In genomic region chr10:66998770-66999169, GRCm38 (mm10) we compare ENCODE assay signal across 26 mouse cellular contexts.
A peak's percentile ranks its signal among the peaks of the same experiment; 100 is the strongest.
DNase-seq lines count a peak whose midpoint lies in the region; ATAC-seq lines count a peak whose summit lies in the region.
"Had no signal": no experiment of that assay in that cellular context is flagged by ENCODE, and none has a peak within 500 bp of the region (broad histone marks: within the 10 kb centered on the region; RNA-seq: fewer than 3 reads in every experiment).

No protein-coding gene starts in this region.

- intact Hi-C loops in heart, postnatal 10 days (cut with DNase I), result no loop called here

- H3K27me3 ChIP-seq in splenic B cell, adult 2 months (ENCODE audit: control insufficient read depth, insufficient read depth, low read length, poor library complexity, severe bottlenecking), result no peaks in the 10 kb centered on the region
- H3K27me3 ChIP-seq: heart, embryonic 13.5 days; hindbrain, embryonic 15.5 days; kidney, embryonic 15.5 days; limb, embryonic 13.5 days; megakaryocyte, embryonic 14.5 days; neural tube, embryonic 12.5 days had no signal

- peak; percentile 87 for DNase-seq in heart, adult 11 months
- no peak for DNase-seq in heart, postnatal 10 days
- DNase-seq in spleen, postnatal 36 days (ENCODE audit: low spot score in 2 of 2), result peak; percentile 46 to 65
- no peak for DNase-seq in spleen, postnatal 10 days (ENCODE audit: low spot score in 2 of 2)
- peak; percentile 85 for DNase-seq in splenic B cell, adult 2 months (ENCODE audit: low read depth, low spot score)
- DNase-seq in kidney, postnatal 4 days, result no peak
- no peak for DNase-seq in neural tube, embryonic 10.5 days (ENCODE audit: extremely low spot score, low spot score)
- DNase-seq: adrenal gland, postnatal 14 days; cerebellum, adult 18-20 months; cerebellum, postnatal 14 days; gastrocnemius, postnatal 25 days; heart, postnatal 14 days; kidney, adult 18-20 months; kidney, postnatal 36 days; lung, postnatal 10 days; thymus, postnatal 14 days had no signal

- ATAC-seq in megakaryocyte, adult 5-6 weeks (ENCODE audit: poor library complexity, severe bottlenecking), result peak; percentile 85
- ATAC-seq: forebrain, embryonic 14.5 days had no signal

- no peaks in the 10 kb centered on the region for H3K36me3 ChIP-seq in splenic B cell, adult 2 months (ENCODE audit: control insufficient read depth, insufficient read depth, low read length, poor library complexity, severe bottlenecking)
- H3K36me3 ChIP-seq: heart, embryonic 13.5 days; hindbrain, embryonic 10.5 days; hindbrain, embryonic 15.5 days; kidney, embryonic 15.5 days; limb, embryonic 13.5 days; midbrain, embryonic 12.5 days; neural tube, embryonic 12.5 days had no signal

Comparison
In these comparisons a context has a peak if more than half of its experiments do, and no peak if none do; other contexts are left out.
1. DNase-seq: peak in heart, adult 11 months (single experiment), spleen, postnatal 36 days (2 of 2) and splenic B cell, adult 2 months (single experiment); none in heart, postnatal 10 days (0 of 2), spleen, postnatal 10 days (0 of 2), kidney, postnatal 4 days (0 of 2) and neural tube, embryonic 10.5 days (single experiment).